26 mouse cellular contexts compared by ENCODE assay signal in the genomic region with DNA sequence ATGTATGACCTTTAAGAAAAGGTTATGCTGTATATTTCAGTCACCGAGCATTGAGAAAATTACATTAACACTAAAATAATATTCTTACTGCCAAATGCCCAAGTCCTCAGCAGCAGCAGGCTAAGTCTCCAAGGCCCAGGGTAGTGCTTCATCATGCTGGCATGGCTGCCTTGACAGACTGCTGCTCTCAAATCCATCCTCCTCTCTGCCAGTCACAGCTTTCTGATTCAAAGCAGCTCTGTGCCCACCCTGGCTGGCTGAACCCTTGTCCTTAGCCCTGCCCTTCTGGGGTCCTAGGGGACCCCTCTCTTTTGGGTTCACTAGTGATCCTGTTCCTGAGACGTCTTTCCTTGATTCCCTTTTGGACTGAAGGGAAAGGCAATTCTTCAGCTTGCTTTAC.
"Had no signal": no experiment of that assay in that cellular context is flagged by ENCODE, and none has a peak within 500 bp of the region (broad histone marks: within the 10 kb centered on the region; RNA-seq: fewer than 3 reads in every experiment).

No protein-coding gene starts in this region.

- DNase-seq: gastrocnemius, postnatal 14 days; gastrocnemius, postnatal 36 days; heart, adult 11 months; heart, adult 2 months; heart, postnatal 14 days; heart, postnatal 36 days; kidney, adult 11 months; kidney, adult 2 months; kidney, adult 9 months; kidney, postnatal 14 days; kidney, postnatal 36 days; layer of hippocampus, adult 9-11 months; layer of hippocampus, postnatal 36 days had no signal

- H3K27me3 ChIP-seq: heart, embryonic 13.5 days; heart, embryonic 15.5 days; hindbrain, embryonic 12.5 days; kidney, embryonic 15.5 days; limb, embryonic 13.5 days; limb, embryonic 15.5 days; liver, embryonic 12.5 days had no signal

- ATAC-seq: hindbrain, embryonic 16.5 days; intestine, embryonic 16.5 days; liver, embryonic 12.5 days had no signal

- H3K9ac ChIP-seq: heart, embryonic 13.5 days; heart, embryonic 15.5 days; hindbrain, embryonic 12.5 days; hindbrain, embryonic 14.5 days; kidney, embryonic 15.5 days; limb, embryonic 13.5 days; limb, embryonic 15.5 days; liver, embryonic 12.5 days; liver, embryonic 14.5 days had no signal

- H3K4me3 ChIP-seq: heart, adult 2 months; heart, embryonic 13.5 days; heart, embryonic 15.5 days; hindbrain, embryonic 12.5 days; kidney, embryonic 15.5 days; limb, embryonic 13.5 days; limb, embryonic 15.5 days; liver, embryonic 12.5 days had no signal

- H3K36me3 ChIP-seq: heart, embryonic 13.5 days; heart, embryonic 15.5 days; hindbrain, embryonic 12.5 days; kidney, embryonic 15.5 days; limb, embryonic 13.5 days; limb, embryonic 15.5 days; liver, embryonic 12.5 days had no signal

- H3K4me1 ChIP-seq: heart, embryonic 13.5 days; heart, embryonic 15.5 days; kidney, embryonic 15.5 days; limb, embryonic 13.5 days; limb, embryonic 15.5 days; liver, embryonic 12.5 days had no signal

- H3K4me2 ChIP-seq: heart, embryonic 11.5 days; heart, embryonic 13.5 days; heart, embryonic 15.5 days; hindbrain, embryonic 12.5 days; hindbrain, embryonic 14.5 days; kidney, embryonic 15.5 days; limb, embryonic 13.5 days; limb, embryonic 15.5 days; liver, embryonic 12.5 days had no signal

- H3K9me3 ChIP-seq: heart, embryonic 13.5 days; heart, embryonic 15.5 days; hindbrain, embryonic 12.5 days; kidney, embryonic 15.5 days; limb, embryonic 13.5 days; limb, embryonic 15.5 days; liver, embryonic 12.5 days had no signal

- H3K27ac ChIP-seq: heart, adult 2 months; heart, embryonic 13.5 days; heart, embryonic 15.5 days; hindbrain, embryonic 12.5 days; hindbrain, embryonic 14.5 days; kidney, embryonic 15.5 days; kidney, postnatal 0 days; limb, embryonic 13.5 days; limb, embryonic 15.5 days; liver, embryonic 12.5 days; liver, embryonic 14.5 days had no signal
